Mouse (Mus musculus): ENCODE measurements at regions not wholly inside any gene's neighbourhood (a gene's known extent, or its start where the extent isn't known, plus 50 kb on each side); places are given as distances from the start of the nearest gene placed in this dataset.

DNA sequence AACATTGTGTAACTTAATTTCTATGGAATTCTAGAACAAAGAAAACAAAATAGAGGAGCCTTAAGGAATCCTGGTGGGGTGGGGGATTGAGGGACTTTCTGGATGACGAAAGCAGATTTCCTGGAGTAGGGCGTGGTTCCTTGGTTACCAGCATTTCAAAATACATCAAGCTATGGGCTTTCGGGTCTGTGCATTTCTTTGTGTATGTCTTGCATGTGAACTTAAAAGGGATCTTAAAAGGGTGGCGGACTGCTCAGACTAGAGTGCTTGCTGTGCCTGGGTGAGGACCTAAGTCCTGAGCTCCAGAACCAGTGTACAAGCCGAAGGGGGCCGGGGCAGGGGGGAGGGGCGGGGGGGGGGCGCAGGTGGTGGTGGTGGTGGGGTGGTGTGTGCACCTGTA is 91.5 kb upstream of the Slc45a1 start:
- no peak overlapping the region for H3K9ac ChIP-seq (ENCODE audit: low read depth, low read length)
- no peak for DNase-seq (ENCODE audit: extremely low read depth, low read depth, low spot score)

DNA sequence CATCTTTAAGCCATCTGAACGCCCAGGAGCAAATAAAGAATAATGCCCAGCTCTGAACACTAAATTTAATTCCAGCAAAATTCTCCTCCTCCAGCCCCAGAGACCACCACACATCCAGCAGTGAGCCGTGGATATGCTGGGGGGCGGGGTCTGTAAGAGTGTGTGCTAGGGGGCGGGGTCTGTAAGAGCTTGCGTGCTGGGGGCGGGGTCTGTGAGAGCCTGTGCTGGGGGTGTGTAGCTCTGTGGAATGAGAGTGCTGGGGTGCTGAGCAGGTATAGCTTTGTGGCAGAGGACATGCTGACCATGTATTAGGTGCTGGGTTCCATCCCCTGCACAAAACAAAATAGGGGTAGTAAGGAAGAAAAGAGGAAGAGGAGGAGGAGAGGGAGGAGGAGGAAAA is 91.1 kb upstream of the Slc45a1 start:
- Histone ChIP-seq H3K4me1 (ENCODE audit: control insufficient read depth, insufficient read depth, low read length) (peaks cover 23% of the 10 kb centered on the region), H3K27ac (replicated peaks; ENCODE audit: insufficient read depth, low read depth, low read length) (no peak overlapping the region), H3K79me2 (ENCODE audit: control insufficient read depth, insufficient read depth, low read length) (no peaks in the 10 kb centered on the region), H3K9ac (ENCODE audit: low read depth, low read length) (no peak overlapping the region), H3K36me3 (ENCODE audit: control insufficient read depth, insufficient read depth, low read length) (no peaks in the 10 kb centered on the region), H3K4me3 (ENCODE audit: insufficient read depth, low read depth, low read length) (no peak overlapping the region), H3K27me3 (ENCODE audit: control insufficient read depth, insufficient read depth, low read length) (no peaks in the 10 kb centered on the region)
- TF ChIP-seq CTCF (IDR thresholded peaks at IDR 0.05; ENCODE audit: low read depth, low read length) = no peak
- no peak for TF ChIP-seq POLR2A (IDR thresholded peaks at IDR 0.05; ENCODE audit: extremely low read depth, insufficient read depth, low read length)
- no peak for DNase-seq (ENCODE audit: extremely low read depth, low read depth, low spot score)
- WGBS = 55% methylated on average over 6 of the region's 6 CpGs

More for the DNA sequence above, 91.5 kb upstream of the Slc45a1 start:
- H3K4me1 ChIP-seq (ENCODE audit: control insufficient read depth, insufficient read depth, low read length) = peaks cover 26% of the 10 kb centered on the region
- H3K27ac ChIP-seq (replicated peaks; ENCODE audit: insufficient read depth, low read depth, low read length) = no peak overlapping the region
- no peaks in the 10 kb centered on the region for H3K36me3 ChIP-seq (ENCODE audit: control insufficient read depth, insufficient read depth, low read length)
- no peaks in the 10 kb centered on the region for H3K27me3 ChIP-seq (ENCODE audit: control insufficient read depth, insufficient read depth, low read length)
- TF ChIP-seq POLR2A (IDR thresholded peaks at IDR 0.05; ENCODE audit: extremely low read depth, insufficient read depth, low read length) = no peak
- no peak for TF ChIP-seq CTCF (IDR thresholded peaks at IDR 0.05; ENCODE audit: low read depth, low read length)
- H3K79me2 ChIP-seq (ENCODE audit: control insufficient read depth, insufficient read depth, low read length) = no peaks in the 10 kb centered on the region
- 83% methylated on average over 8 of the region's 8 CpGs for WGBS
- H3K4me3 ChIP-seq (ENCODE audit: insufficient read depth, low read depth, low read length) = no peak overlapping the region

DNA sequence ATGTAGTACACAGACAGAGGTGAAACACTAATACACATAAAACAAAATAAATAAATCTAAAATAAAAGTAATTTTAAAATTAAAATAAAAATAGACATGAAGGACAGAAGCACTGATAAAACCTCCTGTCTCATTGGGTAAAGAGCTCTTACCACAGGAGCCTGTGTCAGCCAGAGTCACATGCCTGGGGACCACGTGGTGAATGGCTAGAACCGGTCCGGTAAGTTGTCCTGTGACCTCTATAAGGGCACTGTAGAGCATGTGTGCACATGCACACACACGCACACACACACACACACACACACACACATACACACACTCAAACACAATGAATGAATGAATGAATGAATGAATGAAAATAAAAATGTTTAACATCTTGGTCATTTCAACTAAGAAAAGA is 89.8 kb upstream of the Slc45a1 start:
- Histone ChIP-seq H3K9ac (ENCODE audit: low read depth, low read length) (no peak overlapping the region), H3K27ac (replicated peaks; ENCODE audit: insufficient read depth, low read depth, low read length) (no peak overlapping the region), H3K36me3 (ENCODE audit: control insufficient read depth, insufficient read depth, low read length) (no peaks in the 10 kb centered on the region), H3K27me3 (ENCODE audit: control insufficient read depth, insufficient read depth, low read length) (no peaks in the 10 kb centered on the region), H3K79me2 (ENCODE audit: control insufficient read depth, insufficient read depth, low read length) (no peaks in the 10 kb centered on the region), H3K4me3 (ENCODE audit: insufficient read depth, low read depth, low read length) (no peak overlapping the region), H3K4me1 (ENCODE audit: control insufficient read depth, insufficient read depth, low read length) (peaks cover 19% of the 10 kb centered on the region)
- WGBS = 91% methylated on average over 4 of the region's 4 CpGs
- DNase-seq (ENCODE audit: extremely low read depth, low read depth, low spot score) = no peak
- TF ChIP-seq POLR2A (IDR thresholded peaks at IDR 0.05; ENCODE audit: extremely low read depth, insufficient read depth, low read length) = no peak
- no peak for TF ChIP-seq CTCF (IDR thresholded peaks at IDR 0.05; ENCODE audit: low read depth, low read length)

DNA sequence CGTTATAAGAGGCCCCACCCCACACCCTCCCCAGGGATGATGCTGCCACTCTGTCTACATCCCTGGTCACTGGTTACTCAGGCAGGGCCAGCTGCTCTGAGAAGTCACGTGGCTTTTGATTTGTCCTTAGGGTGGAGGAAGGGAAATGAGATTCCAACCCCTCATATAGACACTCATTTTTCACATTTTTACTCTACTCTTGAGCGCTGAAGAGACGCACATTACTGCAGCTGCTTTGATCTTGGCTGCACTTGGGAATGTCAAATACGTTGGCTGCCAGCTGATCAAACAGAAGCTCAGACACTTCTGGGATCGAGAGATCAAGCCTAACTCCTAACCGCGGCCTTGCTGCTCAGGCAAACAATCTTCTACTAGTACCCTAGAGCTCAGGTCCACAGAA is 88.2 kb upstream of the Slc45a1 start:
- Histone ChIP-seq H3K27me3 (ENCODE audit: control insufficient read depth, insufficient read depth, low read length) (no peaks in the 10 kb centered on the region), H3K4me1 (ENCODE audit: control insufficient read depth, insufficient read depth, low read length) (peaks cover 9% of the 10 kb centered on the region), H3K4me3 (ENCODE audit: insufficient read depth, low read depth, low read length) (no peak overlapping the region), H3K36me3 (ENCODE audit: control insufficient read depth, insufficient read depth, low read length) (no peaks in the 10 kb centered on the region), H3K27ac (replicated peaks; ENCODE audit: insufficient read depth, low read depth, low read length) (peak overlapping the region; percentile 13), H3K9ac (ENCODE audit: low read depth, low read length) (0 out of 2 replicates have a peak overlapping the region, but pooled peaks have one; percentile 14), H3K79me2 (ENCODE audit: control insufficient read depth, insufficient read depth, low read length) (no peaks in the 10 kb centered on the region)
- DNase-seq (ENCODE audit: extremely low read depth, low read depth, low spot score) = peak; percentile 66
- no peak for TF ChIP-seq POLR2A (IDR thresholded peaks at IDR 0.05; ENCODE audit: extremely low read depth, insufficient read depth, low read length)
- no peak for TF ChIP-seq CTCF (IDR thresholded peaks at IDR 0.05; ENCODE audit: low read depth, low read length)
- WGBS = 20% methylated on average over 8 of the region's 8 CpGs

- 94% methylated on average over 9 of the region's 9 CpGs for WGBS
- Histone ChIP-seq H3K79me2 (ENCODE audit: control insufficient read depth, insufficient read depth, low read length) (no peaks in the 10 kb centered on the region), H3K27me3 (ENCODE audit: control insufficient read depth, insufficient read depth, low read length) (no peaks in the 10 kb centered on the region), H3K27ac (replicated peaks; ENCODE audit: insufficient read depth, low read depth, low read length) (no peak overlapping the region), H3K36me3 (ENCODE audit: control insufficient read depth, insufficient read depth, low read length) (no peaks in the 10 kb centered on the region), H3K4me1 (ENCODE audit: control insufficient read depth, insufficient read depth, low read length) (peaks cover 12% of the 10 kb centered on the region), H3K9ac (ENCODE audit: low read depth, low read length) (no peak overlapping the region), H3K4me3 (ENCODE audit: insufficient read depth, low read depth, low read length) (no peak overlapping the region)
- TF ChIP-seq CTCF (IDR thresholded peaks at IDR 0.05; ENCODE audit: low read depth, low read length) (no peak), POLR2A (IDR thresholded peaks at IDR 0.05; ENCODE audit: extremely low read depth, insufficient read depth, low read length) (no peak)
- no peak for DNase-seq (ENCODE audit: extremely low read depth, low read depth, low spot score)
Measured at GRCm38 (mm10) chr4:150738736-150739135, 86.8 kb upstream of the Slc45a1 start.

GRCm38 (mm10) chr4:150730061-150730812 is 78.3 kb upstream of the Slc45a1 start:
- no peaks in the 10 kb centered on the region for H3K27me3 ChIP-seq (ENCODE audit: control insufficient read depth, insufficient read depth, low read length)
- H3K4me3 ChIP-seq (ENCODE audit: insufficient read depth, low read depth, low read length) = no peak overlapping the region
- no peak overlapping the region for H3K9ac ChIP-seq (ENCODE audit: low read depth, low read length)
- DNase-seq (ENCODE audit: extremely low read depth, low read depth, low spot score) = no peak
- H3K36me3 ChIP-seq (ENCODE audit: control insufficient read depth, insufficient read depth, low read length) = no peaks in the 10 kb centered on the region
- peak overlapping the region; percentile 50 for H3K27ac ChIP-seq (replicated peaks; ENCODE audit: insufficient read depth, low read depth, low read length)
- TF ChIP-seq CTCF (IDR thresholded peaks at IDR 0.05; ENCODE audit: low read depth, low read length) = no peak
- no peak for TF ChIP-seq POLR2A (IDR thresholded peaks at IDR 0.05; ENCODE audit: extremely low read depth, insufficient read depth, low read length)
- peaks cover 14% of the 10 kb centered on the region for H3K4me1 ChIP-seq (ENCODE audit: control insufficient read depth, insufficient read depth, low read length)
- 39% methylated on average over 12 of the region's 12 CpGs for WGBS
- no peaks in the 10 kb centered on the region for H3K79me2 ChIP-seq (ENCODE audit: control insufficient read depth, insufficient read depth, low read length)
